Mouse (Mus musculus): Measurements from ENCODE around the gene Tnni3. TPM values are rescaled to one million over a fixed set of nuclear protein-coding genes. Genes with fewer than 3 reads are reported as not detected.

The Tnni3 gene
- polyA plus RNA-seq, 1 experiment from 2014 or later: 1.8 TPM

- Histone ChIP-seq H3K4me3 (0 out of 2 replicates have a peak overlapping the region, but pooled peaks have one; percentile 7), H3K27ac (peak overlapping the region; percentile 71)
Observed at GRCm38 (mm10) chr7:4513829-4514712, 10.0 kb downstream of the Tnni3 start.

GRCm38 (mm10) chr7:4513236-4513635 is 10.8 kb downstream of the Tnni3 start:
- no peaks in the 10 kb centered on the region for H3K36me3 ChIP-seq (replicated peaks)
- peak overlapping the region; percentile 71; the same call in 1 of the 2 replicates for H3K27ac ChIP-seq
- peaks cover 47% of the 10 kb centered on the region for H3K4me1 ChIP-seq
- H3K9me3 ChIP-seq: peaks cover 4% of the 10 kb centered on the region; the same call in 1 of the 2 replicates
- DNase-seq (ENCODE audit: extremely low spot score, low spot score): peak; percentile 56
- WGBS: 35% methylated on average over 13 of the region's 13 CpGs
- no peak overlapping the region for H3K4me3 ChIP-seq
- peaks cover 10% of the 10 kb centered on the region for H3K27me3 ChIP-seq (ENCODE audit: poor library complexity, severe bottlenecking)

More at GRCm38 (mm10) chr7:4513829-4514712, 10.0 kb downstream of the Tnni3 start:
- H3K4me1 ChIP-seq: peaks cover 47% of the 10 kb centered on the region
- no peak for DNase-seq (ENCODE audit: extremely low spot score, low spot score)
- WGBS: 51% methylated on average over 6 of the region's 6 CpGs
- H3K27me3 ChIP-seq (ENCODE audit: poor library complexity, severe bottlenecking): peaks cover 5% of the 10 kb centered on the region
- peaks cover 4% of the 10 kb centered on the region; the same call in 1 of the 2 replicates for H3K9me3 ChIP-seq
- H3K36me3 ChIP-seq (replicated peaks): no peaks in the 10 kb centered on the region

GRCm38 (mm10) chr7:4511489-4512224 is 12.4 kb downstream of the Tnni3 start:
- no peak overlapping the region for H3K27ac ChIP-seq
- peaks cover 4% of the 10 kb centered on the region; the same call in 1 of the 2 replicates for H3K9me3 ChIP-seq
- peaks cover 10% of the 10 kb centered on the region for H3K27me3 ChIP-seq (ENCODE audit: poor library complexity, severe bottlenecking)
- peaks cover 43% of the 10 kb centered on the region for H3K4me1 ChIP-seq
- no peaks in the 10 kb centered on the region for H3K36me3 ChIP-seq (replicated peaks)
- no peak for DNase-seq (ENCODE audit: extremely low spot score, low spot score)
- no peak overlapping the region for H3K4me3 ChIP-seq
- 83% methylated on average over 8 of the region's 8 CpGs for WGBS

GRCm38 (mm10) chr7:4509863-4510608 is 14.0 kb downstream of the Tnni3 start:
- Histone ChIP-seq H3K4me3 (no peak overlapping the region; the same call in 1 of the 2 replicates), H3K4me1 (peaks cover 29% of the 10 kb centered on the region), H3K36me3 (replicated peaks) (no peaks in the 10 kb centered on the region), H3K27ac (0 out of 2 replicates have a peak overlapping the region, but pooled peaks have one; percentile 44), H3K9me3 (peaks cover 4% of the 10 kb centered on the region; the same call in 1 of the 2 replicates), H3K27me3 (ENCODE audit: poor library complexity, severe bottlenecking) (peaks cover 10% of the 10 kb centered on the region)
- 24% methylated on average over 24 of the region's 24 CpGs for WGBS
- peak; percentile 77 for DNase-seq (ENCODE audit: extremely low spot score, low spot score)

GRCm38 (mm10) chr7:4508739-4509116 is 15.3 kb downstream of the Tnni3 start:
- Histone ChIP-seq H3K27ac (no peak overlapping the region), H3K4me3 (no peak overlapping the region), H3K9me3 (no peaks in the 10 kb centered on the region), H3K36me3 (replicated peaks) (no peaks in the 10 kb centered on the region), H3K4me1 (peaks cover 17% of the 10 kb centered on the region), H3K27me3 (ENCODE audit: poor library complexity, severe bottlenecking) (peaks cover 10% of the 10 kb centered on the region)
- DNase-seq (ENCODE audit: extremely low spot score, low spot score): no peak
- 85% methylated on average over 8 of the region's 8 CpGs for WGBS

- DNase-seq (ENCODE audit: extremely low spot score, low spot score): no peak
- Histone ChIP-seq H3K27ac (no peak overlapping the region), H3K4me3 (no peak overlapping the region), H3K9me3 (no peaks in the 10 kb centered on the region), H3K36me3 (replicated peaks) (no peaks in the 10 kb centered on the region), H3K27me3 (ENCODE audit: poor library complexity, severe bottlenecking) (peaks cover 10% of the 10 kb centered on the region), H3K4me1 (peaks cover 13% of the 10 kb centered on the region)
- WGBS: 75% methylated on average over 32 of the region's 32 CpGs
Observed at GRCm38 (mm10) chr7:4508062-4508738, 15.8 kb downstream of the Tnni3 start.

- 81% methylated on average over 3 of the region's 4 CpGs for WGBS
- Histone ChIP-seq H3K9me3 (no peaks in the 10 kb centered on the region), H3K4me1 (peaks cover 18% of the 10 kb centered on the region)
Observed at GRCm38 (mm10) chr7:4507220-4507619, 16.8 kb downstream of the Tnni3 start.

GRCm38 (mm10) chr7:4504646-4505435 is 19.2 kb downstream of the Tnni3 start:
- H3K27me3 ChIP-seq (ENCODE audit: poor library complexity, severe bottlenecking): peaks cover 10% of the 10 kb centered on the region
- H3K4me1 ChIP-seq: peaks cover 21% of the 10 kb centered on the region
- H3K36me3 ChIP-seq (replicated peaks): no peaks in the 10 kb centered on the region
- no peak overlapping the region for H3K4me3 ChIP-seq
- H3K9me3 ChIP-seq: no peaks in the 10 kb centered on the region
- DNase-seq (ENCODE audit: extremely low spot score, low spot score): no peak
- 69% methylated on average over 11 of the region's 11 CpGs for WGBS
- no peak overlapping the region for H3K27ac ChIP-seq

More at GRCm38 (mm10) chr7:4507220-4507619, 16.8 kb downstream of the Tnni3 start:
- H3K36me3 ChIP-seq (replicated peaks): no peaks in the 10 kb centered on the region
- no peak for DNase-seq (ENCODE audit: extremely low spot score, low spot score)
- H3K27me3 ChIP-seq (ENCODE audit: poor library complexity, severe bottlenecking): peaks cover 10% of the 10 kb centered on the region
- no peak overlapping the region for H3K27ac ChIP-seq
- H3K4me3 ChIP-seq: no peak overlapping the region

- peaks cover 6% of the 10 kb centered on the region; the same call in 1 of the 2 replicates for H3K36me3 ChIP-seq (replicated peaks)
- peaks cover 27% of the 10 kb centered on the region for H3K4me1 ChIP-seq
- no peaks in the 10 kb centered on the region for H3K9me3 ChIP-seq
- H3K27me3 ChIP-seq (ENCODE audit: poor library complexity, severe bottlenecking): peaks cover 4% of the 10 kb centered on the region
- no peak overlapping the region for H3K27ac ChIP-seq
- no peak overlapping the region for H3K4me3 ChIP-seq
- no peak for DNase-seq (ENCODE audit: extremely low spot score, low spot score)
- 87% methylated on average over 5 of the region's 5 CpGs for WGBS
Observed at GRCm38 (mm10) chr7:4503858-4504257, 20.2 kb downstream of the Tnni3 start.

- no peaks in the 10 kb centered on the region for H3K27me3 ChIP-seq (ENCODE audit: poor library complexity, severe bottlenecking)
- no peak overlapping the region for H3K27ac ChIP-seq
- no peak overlapping the region for H3K4me3 ChIP-seq
- no peak for DNase-seq (ENCODE audit: extremely low spot score, low spot score)
- H3K4me1 ChIP-seq: peaks cover 35% of the 10 kb centered on the region
- 84% methylated on average over 4 of the region's 4 CpGs for WGBS
- peaks cover 6% of the 10 kb centered on the region; the same call in 1 of the 2 replicates for H3K36me3 ChIP-seq (replicated peaks)
- no peaks in the 10 kb centered on the region for H3K9me3 ChIP-seq
Observed at GRCm38 (mm10) chr7:4503100-4503499, 20.9 kb downstream of the Tnni3 start.

- Histone ChIP-seq H3K4me3 (peak overlapping the region; percentile 94), H3K36me3 (replicated peaks) (peaks cover 7% of the 10 kb centered on the region), H3K4me1 (peaks cover 40% of the 10 kb centered on the region), H3K27me3 (ENCODE audit: poor library complexity, severe bottlenecking) (no peaks in the 10 kb centered on the region), H3K9me3 (no peaks in the 10 kb centered on the region), H3K27ac (peak overlapping the region; percentile 93)
- peak; percentile 24 for DNase-seq (ENCODE audit: extremely low spot score, low spot score)
- 12% methylated on average over 14 of the region's 14 CpGs for WGBS
Observed at GRCm38 (mm10) chr7:4502421-4503090, 21.5 kb downstream of the Tnni3 start.

Measured in forebrain, embryonic 10.5 days (tissue).